Mouse (Mus musculus) adrenal gland (tissue): ENCODE data around the gene Lrpap1.

Experiments
- intact Hi-C: fragments of 180-260 bp; cut with DNase I; formaldehyde crosslinking; loops from one replicate; pipeline ENCODE4 v1.15.1; 2025
- long read RNA-seq, 2 experiments: library from polyadenylated mRNA; unstranded; transcript quantifications; one replicate each; pipeline ENCODE4 v2.0.0; 2020; ENCODE audit warnings: borderline replicate concordance in 1 of 2; ENCODE audit not compliant: insufficient replicate concordance in 1 of 2

Lrpap1 gene
- long read RNA-seq, experiment 1, transcript Lrpap1-201 (8 exons, 2,981 nt) = major isoform, 218 of 228 reads
- long read RNA-seq, experiment 1, partial matches to known transcripts = 6 of 228 reads
- long read RNA-seq, experiment 1, other reads (novel, unspliced or antisense) = 4 of 228 reads
- long read RNA-seq, experiment 2, transcript Lrpap1-201 (8 exons, 2,981 nt) = major isoform, 334 of 368 reads
- long read RNA-seq, experiment 2, partial matches to known transcripts = 15 of 368 reads
- long read RNA-seq, experiment 2, other reads (novel, unspliced or antisense) = 19 of 368 reads

GRCm38 (mm10) chr5:35104960-35105921 lies at the start of gene Lrpap1:
Gene Lrpap1, minus strand, starts transcription at chr5:35105766.
- intact Hi-C loops = no loop called here

GRCm38 (mm10) chr5:35149939-35150338 lies 44.4 kb upstream of the Lrpap1 start:
- intact Hi-C loops = no loop called here

- intact Hi-C loops = no loop called here
Observed at GRCm38 (mm10) chr5:35149526-35149925, 44.0 kb upstream of the Lrpap1 start.

- intact Hi-C loops = no loop called here
Observed at GRCm38 (mm10) chr5:35147963-35148767, 42.6 kb upstream of the Lrpap1 start.

- intact Hi-C loops = no loop called here
Observed at GRCm38 (mm10) chr5:35147155-35147962, 41.8 kb upstream of the Lrpap1 start.

DNA sequence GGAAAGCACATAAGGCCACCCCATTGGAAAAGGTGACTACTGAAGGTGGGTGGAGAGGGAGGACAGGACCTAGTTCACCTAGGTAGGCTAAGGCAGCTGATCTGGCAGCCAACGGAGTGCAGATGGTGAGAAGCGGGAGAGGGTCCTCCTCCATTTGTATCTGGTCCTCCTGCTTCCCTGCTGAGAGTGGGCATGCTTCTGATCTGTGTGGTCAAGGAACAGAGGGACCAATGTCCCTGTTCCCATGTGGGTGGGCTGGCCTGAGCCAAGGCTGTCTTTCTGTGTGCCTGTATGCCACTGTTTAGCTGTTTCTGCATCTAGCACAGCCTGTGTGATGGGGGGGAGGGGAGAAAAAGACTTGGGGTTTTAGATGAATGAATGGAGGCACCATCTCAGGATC lies 41.2 kb upstream of the Lrpap1 start:
- intact Hi-C loops = no loop called here

- intact Hi-C loops = no loop called here
Observed at GRCm38 (mm10) chr5:35144716-35145115, 39.1 kb upstream of the Lrpap1 start.

DNA sequence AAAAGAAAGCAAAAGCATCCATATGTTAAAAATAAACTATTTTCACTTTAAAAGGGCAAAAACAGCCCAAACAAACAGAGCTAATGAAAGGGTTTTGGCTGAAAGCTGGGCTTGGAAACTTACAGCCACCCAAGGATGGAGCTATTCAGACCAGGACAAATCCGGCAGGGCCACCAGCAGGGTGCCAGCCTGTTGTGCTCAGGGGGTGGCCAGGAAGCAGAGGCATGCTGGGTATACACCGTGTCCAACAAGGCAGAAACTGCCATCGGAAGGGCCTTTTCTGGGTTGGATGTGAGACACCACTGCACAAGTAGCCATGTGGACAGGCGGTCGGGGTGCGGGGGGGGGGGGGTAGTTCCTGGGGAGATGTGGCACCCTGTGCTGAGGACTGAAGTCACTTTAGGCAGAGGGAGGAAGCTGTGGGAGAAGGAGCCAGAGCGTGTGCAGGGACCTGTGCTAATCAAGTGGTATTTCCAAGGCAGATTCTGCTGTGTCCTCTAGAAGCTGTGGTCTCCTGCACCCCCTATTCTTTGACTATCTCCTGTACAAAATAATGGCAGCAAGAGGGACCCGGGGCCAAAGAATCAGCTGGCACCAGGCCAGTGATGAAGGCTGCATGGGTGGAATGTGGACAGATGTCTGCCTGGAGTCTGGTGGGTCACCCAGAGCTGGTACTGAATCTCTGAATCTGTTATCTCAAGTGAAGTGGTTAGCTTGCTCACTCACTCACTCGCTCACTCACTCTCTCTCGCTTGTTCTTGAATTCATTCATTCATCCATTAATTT lies 38.1 kb upstream of the Lrpap1 start:
- intact Hi-C loops = no loop called here

DNA sequence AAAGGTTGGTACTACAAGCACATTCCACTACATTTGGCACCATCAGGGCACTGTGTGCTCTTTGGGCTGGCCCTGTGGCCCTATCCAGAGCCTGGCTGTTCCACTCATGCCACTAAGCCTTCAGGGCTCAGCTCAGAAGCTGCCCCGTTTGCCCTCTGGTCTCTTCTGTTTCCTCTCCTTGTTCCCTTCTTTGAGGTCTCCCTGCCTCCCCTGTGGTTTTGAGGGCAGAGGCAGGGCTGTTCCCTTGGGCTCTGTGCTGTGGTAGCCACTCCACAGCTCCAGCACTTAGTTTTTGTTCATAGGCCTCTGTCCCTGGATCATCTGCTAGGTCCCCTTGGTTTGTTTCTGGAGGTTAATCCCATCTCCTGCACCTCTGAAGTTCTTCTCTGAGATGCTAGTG lies 37.3 kb upstream of the Lrpap1 start:
- intact Hi-C loops = no loop called here

- intact Hi-C loops = no loop called here
Observed at GRCm38 (mm10) chr5:35141316-35141715, 35.8 kb upstream of the Lrpap1 start.

DNA sequence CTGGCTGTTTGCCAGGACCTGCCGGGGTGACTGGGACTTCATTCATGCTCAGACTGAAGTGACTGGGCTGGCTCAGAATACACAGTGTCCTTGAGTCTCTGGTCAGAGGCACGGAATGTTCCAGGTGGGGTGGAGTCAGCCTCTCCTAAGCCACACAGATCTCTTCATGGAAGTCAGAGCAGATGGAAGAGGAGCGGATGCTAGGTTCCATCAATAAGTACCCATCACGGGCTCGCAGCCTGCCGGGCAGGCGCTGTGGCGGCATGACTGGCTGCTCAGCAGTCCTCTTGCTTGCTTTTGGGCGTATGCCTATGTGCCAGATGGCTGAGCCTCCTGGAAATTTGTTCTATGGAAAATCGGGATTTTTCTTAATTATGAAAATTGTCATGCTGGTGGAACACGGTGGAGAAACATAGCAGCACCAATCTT lies 32.6 kb upstream of the Lrpap1 start:
- intact Hi-C loops = no loop called here

DNA sequence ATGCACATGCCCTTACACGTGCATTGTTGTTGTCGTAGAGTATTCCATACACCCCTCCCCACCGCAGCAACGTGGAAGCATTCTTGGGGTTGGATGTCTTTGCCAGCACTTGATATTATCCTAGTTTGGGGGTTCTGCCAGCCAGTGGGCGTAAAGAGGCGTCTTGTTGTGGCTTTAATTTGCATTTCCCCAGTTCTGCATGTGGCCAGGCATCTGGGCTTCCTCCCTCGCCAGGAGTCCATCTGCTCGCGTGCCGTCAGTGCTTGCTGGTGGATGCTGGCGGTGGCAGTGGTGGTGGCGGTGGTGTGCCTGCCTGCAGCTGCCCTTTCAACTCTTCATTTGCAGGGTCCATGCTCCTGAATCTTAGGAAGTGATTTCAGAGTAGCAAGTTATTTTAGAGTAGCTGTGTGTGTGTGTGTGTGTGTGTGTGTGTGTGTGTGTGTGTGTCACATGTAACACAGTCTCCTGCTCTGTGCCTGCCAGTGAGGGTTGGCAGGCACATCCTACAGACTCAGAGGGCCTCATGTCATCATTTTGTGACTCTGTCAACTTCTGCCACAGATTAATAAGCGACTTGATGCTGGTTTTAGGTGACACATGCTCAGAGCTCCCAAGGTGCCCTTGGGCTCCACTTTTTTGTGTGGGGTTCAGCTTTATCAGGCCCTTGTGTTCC lies 32.1 kb upstream of the Lrpap1 start:
- intact Hi-C loops = no loop called here

GRCm38 (mm10) chr5:35135903-35136302 lies 30.3 kb upstream of the Lrpap1 start:
- intact Hi-C loops = no loop called here

DNA sequence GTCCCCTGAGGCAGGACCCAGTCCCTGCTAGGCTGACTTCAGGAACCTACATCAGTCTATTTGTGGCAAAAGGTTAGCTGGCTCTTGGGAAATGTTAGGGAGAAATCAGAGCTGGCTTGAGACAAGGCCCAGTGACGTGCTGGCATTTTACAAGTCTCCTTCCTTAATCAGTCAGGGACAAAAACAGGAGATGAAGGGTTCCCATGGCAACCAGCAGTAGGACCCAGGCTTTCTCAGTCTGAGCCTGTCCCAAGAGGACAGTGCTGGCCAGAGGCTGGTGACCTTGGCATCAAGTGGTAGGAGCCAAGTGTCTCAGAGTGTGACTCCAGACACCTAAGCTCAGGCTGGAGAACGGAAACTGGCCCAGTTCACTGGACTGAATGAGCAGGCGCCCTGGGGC lies 28.7 kb upstream of the Lrpap1 start:
- intact Hi-C loops = no loop called here

GRCm38 (mm10) chr5:35133468-35133867 lies 27.9 kb upstream of the Lrpap1 start:
- intact Hi-C loops = no loop called here

GRCm38 (mm10) chr5:35132278-35132980 lies 26.9 kb upstream of the Lrpap1 start:
- intact Hi-C loops = no loop called here

DNA sequence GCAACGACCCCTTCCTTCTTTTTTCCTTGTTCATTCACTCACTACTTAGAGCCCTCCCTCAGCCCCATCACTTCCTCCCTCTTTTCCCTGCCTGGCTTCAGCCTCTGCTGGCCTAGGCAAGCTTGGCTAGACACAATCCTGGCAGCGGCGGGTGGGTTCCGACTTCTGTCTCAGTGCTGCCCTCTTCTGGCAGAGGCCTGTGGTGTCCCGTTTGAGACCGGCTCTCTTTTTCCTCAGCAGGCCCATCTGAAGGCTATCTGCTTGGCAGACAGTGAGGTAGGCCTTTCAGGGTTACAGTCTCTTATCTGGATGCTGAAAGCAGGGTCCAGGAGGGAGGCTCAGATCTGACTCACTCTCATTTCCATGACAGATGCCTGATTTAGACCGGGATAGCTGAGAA lies 26.2 kb upstream of the Lrpap1 start:
- intact Hi-C loops = no loop called here

DNA sequence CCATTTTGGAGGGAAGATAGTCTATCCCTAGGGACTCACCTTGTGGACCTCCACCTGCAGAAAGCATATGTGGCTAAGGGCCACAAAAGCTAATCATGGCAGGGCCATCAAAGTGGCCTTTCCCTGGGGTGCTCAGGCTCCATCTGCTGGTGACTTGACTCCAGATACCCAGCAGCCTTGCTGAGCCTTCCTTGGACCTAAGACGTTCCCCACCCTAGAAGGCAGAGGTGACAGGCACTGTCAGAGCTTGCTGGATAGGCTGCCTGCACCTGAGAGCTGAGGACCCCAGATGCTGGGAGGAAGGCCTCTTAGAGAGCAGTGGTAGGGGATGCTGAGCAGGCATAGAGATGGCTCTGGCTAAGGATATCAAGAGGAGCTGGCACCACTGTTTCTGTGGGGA lies 25.7 kb upstream of the Lrpap1 start:
- intact Hi-C loops = no loop called here

GRCm38 (mm10) chr5:35129767-35130191 lies 24.2 kb upstream of the Lrpap1 start:
- intact Hi-C loops = no loop called here
